Mouse (Mus musculus) spleen, embryonic (tissue): ENCODE data around the gene Mup8.
"Not testable (repeated sequence)": the region's sequence is repeated elsewhere in the genome, so short reads cannot be mapped to it uniquely, and the experiment has no call there.

Experiments used
- CTCF ChIA-PET: fragments of 350-600 bp; sonication (Branson Sonifier 250); formaldehyde crosslinking; loops from one replicate; lab custom pipeline; 2022; lab: Charles Lee

Gene Mup8

DNA sequence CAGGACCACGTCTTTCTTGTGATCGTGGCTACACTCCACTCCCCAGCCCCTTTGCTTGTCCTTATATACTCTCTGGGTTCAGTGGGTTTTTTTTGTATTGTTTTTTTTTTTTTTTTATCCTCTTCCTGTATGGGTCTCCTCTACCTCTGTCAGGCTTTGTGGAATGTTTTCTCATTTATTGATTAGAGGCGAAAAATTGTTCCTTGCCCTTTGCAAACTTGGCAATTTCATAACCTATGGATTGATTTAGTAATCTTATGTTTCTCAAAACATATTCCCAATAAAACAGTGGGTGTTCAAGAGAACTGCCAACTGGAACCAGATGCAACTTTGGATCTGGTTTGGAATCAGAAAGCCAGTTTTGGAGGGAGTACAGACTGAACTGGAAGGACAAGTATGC is at the start of gene Mup8:
TSS of gene Mup8 (minus strand) at position 101 of the 400 bp plus-strand sequence.
- CTCF ChIA-PET = not testable (repeated sequence)

DNA sequence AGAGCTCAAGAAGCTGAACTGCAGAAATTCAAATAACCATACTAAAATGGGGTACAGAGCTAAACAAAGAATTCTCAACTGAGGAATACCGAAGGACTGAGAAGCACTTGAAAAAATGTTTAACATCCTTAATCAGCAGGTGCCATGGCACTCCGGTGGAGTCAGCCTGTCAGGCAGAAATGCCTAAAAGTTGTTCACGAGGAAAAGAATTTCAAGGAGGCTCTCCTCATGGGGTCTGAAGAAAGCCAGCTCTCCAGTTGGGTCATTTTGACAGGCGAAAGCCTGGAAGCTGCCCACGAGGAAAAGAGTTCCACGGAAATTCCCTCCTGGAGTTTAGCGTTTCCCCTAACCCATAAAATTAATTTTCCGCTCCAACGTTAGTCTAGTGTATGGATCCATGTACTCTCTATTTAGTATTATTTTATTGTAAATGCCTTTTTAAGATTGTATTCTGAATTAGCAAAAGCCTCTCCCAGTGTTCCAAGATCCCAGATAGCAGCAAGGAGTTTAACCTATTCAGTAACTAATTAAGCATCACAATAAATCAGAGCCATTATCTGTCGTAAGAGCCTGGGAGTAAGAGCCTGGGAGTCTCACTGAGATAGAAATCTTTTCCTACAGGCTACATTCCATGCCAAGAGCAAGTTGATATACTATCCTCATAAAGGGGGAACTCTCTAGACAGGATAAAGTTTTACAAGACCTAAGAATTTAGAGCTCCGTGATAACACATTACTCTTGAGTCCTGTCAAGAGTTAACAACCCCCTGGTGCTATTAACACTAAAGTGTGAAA is 43.8 kb upstream of the Mup8 start:
- CTCF ChIA-PET = not testable (repeated sequence)

- CTCF ChIA-PET = not testable (repeated sequence)
Observed at GRCm38 (mm10) chr4:60262706-60263105, 40.3 kb upstream of the Mup8 start.
